Mouse (Mus musculus) lung, postnatal 0 days (tissue): ENCODE results near the gene Chchd6. TPM values are rescaled to one million over a fixed set of nuclear protein-coding genes. Genes with fewer than 3 reads are reported as not detected.

Experiments used
- ATAC-seq: fragments of 200-750 bp; cut with Nextera tagmentation; 2 replicates; pipeline ENCODE4 v1.8.0; 2017; ENCODE audit warnings: moderate library complexity
- DNase-seq: peaks from one replicate; pipeline ENCODE4 v3.0.0-alpha.2; 2016; ENCODE audit warnings: low spot score
- H3K27ac ChIP-seq: fragments of 300-500 bp; sonication (generic); 2 replicates; pipeline ENCODE4 v1.5.1; 2014; ENCODE audit warnings: antibody characterized with exemption, mild to moderate bottlenecking, low read length, mixed read lengths
- H3K27me3 ChIP-seq: fragments of 300-500 bp; sonication (generic); replicated peaks from 2 replicates; pipeline ENCODE4 v1.6.1; 2014; ENCODE audit warnings: low read length, mixed read lengths; ENCODE audit not compliant: insufficient read depth
- H3K36me3 ChIP-seq: fragments of 300-500 bp; sonication (generic); 2 replicates; pipeline ENCODE4 v1.6.1; 2014; ENCODE audit warnings: low read length, mixed read lengths; ENCODE audit not compliant: insufficient read depth
- H3K4me1 ChIP-seq: fragments of 300-500 bp; sonication (generic); 2 replicates; pipeline ENCODE4 v1.6.1; 2014; ENCODE audit warnings: antibody characterized with exemption, low read depth, low read length, mixed read lengths; ENCODE audit not compliant: insufficient read depth
- H3K4me2 ChIP-seq: fragments of 300-500 bp; sonication (generic); replicated peaks from 2 replicates; pipeline ENCODE4 v1.6.1; 2014; ENCODE audit warnings: low read depth, mild to moderate bottlenecking, low read length, moderate library complexity, mixed read lengths
- H3K4me3 ChIP-seq: fragments of 300-500 bp; sonication (generic); 2 replicates; pipeline ENCODE4 v1.5.1; 2014; ENCODE audit warnings: low read depth, low read length
- H3K9ac ChIP-seq: fragments of 300-500 bp; sonication (generic); replicated peaks from 2 replicates; pipeline ENCODE4 v1.6.1; 2014; ENCODE audit warnings: low read depth, mild to moderate bottlenecking
- H3K9me3 ChIP-seq: fragments of 300-500 bp; sonication (generic); 2 replicates; pipeline ENCODE4 v1.6.1; 2016; ENCODE audit warnings: low read length, mixed read lengths
- CTCF ChIP-seq: IDR thresholded peaks from 2 replicates; pipeline ENCODE4 v1.5.1; 2016; ENCODE audit warnings: antibody characterized with exemption, mild to moderate bottlenecking
- EP300 ChIP-seq: IDR thresholded peaks from 2 replicates; pipeline ENCODE4 v1.6.1; 2016; ENCODE audit warnings: antibody characterized with exemption, mild to moderate bottlenecking, control low read depth
- WGBS: fragments of 180-500 bp; shearing (Covaris S2); extraction: QIAGEN DNeasy Blood & Tissue Kit; methylation state at CpG from one replicate; pipeline ENCODE4 v1.1.7; 2014; 5-methylcytosine and 5-hydroxymethylcytosine counted together
- polyA plus RNA-seq: library from polyadenylated mRNA; unstranded; fragments of >200 nt; fragmentation: Nextera tagmentation; extraction: Ambion mirVana; gene quantifications from 2 replicates; pipeline ENCODE4 v1.2.1, GENCODE M21; 2015

Chchd6 gene
- polyA plus RNA-seq, 1 experiment from 2014 or later, result 25.0 TPM

GRCm38 (mm10) chr6:89614107-89614471, 18.6 kb upstream of the Chchd6 start:
- Histone ChIP-seq H3K4me3 (no peak overlapping the region), H3K4me2 (no peak overlapping the region), H3K27me3 (no peaks in the 10 kb centered on the region), H3K27ac (no peak overlapping the region), H3K9ac (no peak overlapping the region), H3K4me1 (no peaks in the 10 kb centered on the region), H3K9me3 (no peaks in the 10 kb centered on the region), H3K36me3 (no peaks in the 10 kb centered on the region)
- WGBS, result 15% methylated on average over 2 of the region's 2 CpGs
- ATAC-seq (no peak), DNase-seq (no peak)
- TF ChIP-seq CTCF (no peak), EP300 (no peak)

GRCm38 (mm10) chr6:89613336-89614106, 18.1 kb upstream of the Chchd6 start:
- Histone ChIP-seq H3K9ac (no peak overlapping the region), H3K36me3 (no peaks in the 10 kb centered on the region), H3K4me3 (no peak overlapping the region), H3K4me2 (no peak overlapping the region), H3K27ac (no peak overlapping the region), H3K4me1 (no peaks in the 10 kb centered on the region), H3K9me3 (no peaks in the 10 kb centered on the region), H3K27me3 (no peaks in the 10 kb centered on the region)
- DNase-seq (no peak), ATAC-seq (no peak; the same call in 1 of the 2 replicates)
- 34% methylated on average over 15 of the region's 15 CpGs for WGBS
- TF ChIP-seq CTCF (no peak), EP300 (no peak)

GRCm38 (mm10) chr6:89607999-89608398, 12.5 kb upstream of the Chchd6 start:
- Histone ChIP-seq H3K36me3 (no peaks in the 10 kb centered on the region), H3K4me1 (no peaks in the 10 kb centered on the region), H3K27ac (no peak overlapping the region), H3K9ac (no peak overlapping the region), H3K4me2 (no peak overlapping the region), H3K9me3 (no peaks in the 10 kb centered on the region), H3K4me3 (no peak overlapping the region), H3K27me3 (no peaks in the 10 kb centered on the region)
- ATAC-seq, result no peak
- no peak for DNase-seq
- TF ChIP-seq EP300 (no peak), CTCF (peak; percentile 46)
- 45% methylated on average over 4 of the region's 4 CpGs for WGBS

DNA sequence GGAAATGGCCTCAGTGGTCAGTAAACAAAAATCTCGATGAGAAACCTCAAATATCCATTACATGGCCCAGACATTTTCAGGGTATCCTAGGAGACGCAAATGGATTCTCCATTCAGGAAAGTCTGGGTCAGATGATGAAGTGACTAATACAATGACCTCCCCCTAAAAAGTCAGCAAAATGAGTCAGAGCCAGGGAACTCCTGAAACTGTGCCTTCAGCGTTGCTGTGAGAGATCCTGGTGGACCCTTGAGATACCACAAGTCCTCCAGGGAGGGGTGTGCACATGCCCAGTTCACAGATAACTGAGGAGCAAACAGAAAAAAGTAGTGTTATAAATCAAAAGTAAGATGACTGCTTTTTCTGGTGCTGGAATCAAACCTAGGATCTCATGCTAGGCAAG, 10.6 kb upstream of the Chchd6 start:
- no peaks in the 10 kb centered on the region for H3K27me3 ChIP-seq
- H3K4me3 ChIP-seq, result no peak overlapping the region
- DNase-seq (no peak), ATAC-seq (no peak)
- H3K27ac ChIP-seq, result no peak overlapping the region
- no peaks in the 10 kb centered on the region for H3K4me1 ChIP-seq
- H3K9me3 ChIP-seq, result no peaks in the 10 kb centered on the region
- WGBS, result 49% methylated on average over 3 of the region's 3 CpGs
- no peak overlapping the region for H3K9ac ChIP-seq
- TF ChIP-seq EP300, result no peak
- no peak for TF ChIP-seq CTCF
- H3K4me2 ChIP-seq, result no peak overlapping the region
- no peaks in the 10 kb centered on the region for H3K36me3 ChIP-seq

GRCm38 (mm10) chr6:89596510-89596909, 1.1 kb upstream of the Chchd6 start:
- Histone ChIP-seq H3K27ac (no peak overlapping the region), H3K9ac (no peak overlapping the region), H3K4me2 (no peak overlapping the region), H3K4me3 (no peak overlapping the region), H3K9me3 (0 out of 2 replicates have a peak, but pooled peaks cover 4% of the 10 kb centered on the region), H3K36me3 (no peaks in the 10 kb centered on the region), H3K4me1 (0 out of 2 replicates have a peak, but pooled peaks cover 4% of the 10 kb centered on the region), H3K27me3 (no peaks in the 10 kb centered on the region)
- ATAC-seq (no peak), DNase-seq (no peak)
- WGBS, result 92% methylated on average over 1 of the region's 1 CpGs
- TF ChIP-seq CTCF (no peak), EP300 (no peak)

- Histone ChIP-seq H3K36me3 (no peaks in the 10 kb centered on the region), H3K9ac (no peak overlapping the region), H3K4me3 (no peak overlapping the region; the same call in 1 of the 2 replicates), H3K4me2 (peak overlapping the region; percentile 93; the same call in 1 of the 2 replicates), H3K4me1 (0 out of 2 replicates have a peak, but pooled peaks cover 4% of the 10 kb centered on the region), H3K9me3 (0 out of 2 replicates have a peak, but pooled peaks cover 4% of the 10 kb centered on the region), H3K27me3 (no peaks in the 10 kb centered on the region), H3K27ac (no peak overlapping the region)
- TF ChIP-seq CTCF, result no peak
- no peak for TF ChIP-seq EP300
- DNase-seq (no peak), ATAC-seq (no peak)
- 26% methylated on average over 5 of the region's 5 CpGs for WGBS
Observed at GRCm38 (mm10) chr6:89595777-89596146, 310 bp upstream of the Chchd6 start.
